Mouse (Mus musculus): ENCODE data around the gene Hhat.

Gene Hhat

DNA sequence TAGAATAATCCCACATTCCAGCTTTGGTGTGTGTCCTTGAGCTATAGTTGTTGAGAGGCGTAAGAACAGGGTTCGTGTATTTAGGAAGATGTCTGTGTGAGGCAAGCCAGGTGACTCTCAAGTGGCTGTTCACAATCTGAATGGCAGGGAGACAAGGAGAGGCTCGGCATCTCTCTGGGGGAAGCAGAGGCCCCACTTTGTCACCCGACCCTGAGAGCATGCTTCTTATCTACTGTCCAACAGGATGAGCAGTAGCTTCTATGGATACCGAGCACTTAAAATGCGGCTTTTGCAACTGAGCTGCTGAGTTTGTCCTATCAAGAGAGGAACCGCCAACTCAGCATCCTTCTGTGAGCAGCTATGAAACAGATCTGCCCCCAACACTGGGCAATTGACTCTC lies 120.4 kb downstream of the Hhat start:
- DNase-seq (ENCODE audit: low spot score), result no peak

DNA sequence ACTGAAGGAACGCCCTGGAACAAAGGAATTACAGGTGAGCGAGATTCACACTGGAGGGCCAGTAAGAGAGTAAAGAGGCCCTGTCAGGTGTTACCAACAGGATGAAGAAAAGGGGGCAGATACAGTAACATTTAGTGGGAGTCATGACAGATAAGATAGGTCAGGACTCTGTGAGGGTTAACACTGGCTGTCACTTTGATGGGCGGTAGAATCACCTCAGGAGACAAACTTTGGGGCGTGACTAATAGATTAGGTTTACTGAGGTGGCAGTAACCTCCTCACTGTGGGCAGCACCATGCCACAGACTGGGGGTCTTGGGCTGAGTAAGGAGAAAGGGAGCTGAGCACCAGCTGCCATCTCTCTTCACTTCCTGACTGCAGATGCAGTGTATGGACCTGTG lies 121.0 kb downstream of the Hhat start:
- DNase-seq (ENCODE audit: low spot score), result no peak

DNA sequence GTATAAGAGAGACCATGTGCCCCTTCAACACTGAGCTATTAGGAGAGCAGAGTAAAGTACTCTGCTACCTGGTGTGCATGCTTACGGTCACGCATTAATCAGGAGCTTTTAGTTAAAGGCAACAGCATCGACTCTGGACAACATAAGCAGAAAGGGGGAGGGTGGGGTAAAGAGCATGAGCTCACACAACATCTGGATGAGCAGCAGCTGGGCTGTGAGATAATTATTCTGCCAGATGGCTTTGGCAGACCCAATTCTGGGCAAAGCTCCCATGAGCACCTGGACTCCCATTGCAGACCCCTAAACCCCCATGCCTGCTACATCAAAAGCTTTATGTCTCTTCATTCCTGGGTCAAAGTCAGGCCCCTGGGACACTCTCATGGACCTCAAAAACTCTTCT lies 121.8 kb downstream of the Hhat start:
- DNase-seq (ENCODE audit: low spot score), result no peak

GRCm38 (mm10) chr1:192647361-192647760 lies 123.7 kb downstream of the Hhat start:
- peak; percentile 64 for DNase-seq (ENCODE audit: low spot score)

- no peak for DNase-seq (ENCODE audit: low spot score)
Measured at GRCm38 (mm10) chr1:192642126-192642525, 128.9 kb downstream of the Hhat start.

- DNase-seq (ENCODE audit: low spot score), result no peak
Measured at GRCm38 (mm10) chr1:192639175-192639574, 131.8 kb downstream of the Hhat start.

- no peak for DNase-seq (ENCODE audit: low spot score)
Measured at GRCm38 (mm10) chr1:192621843-192622242, 149.2 kb downstream of the Hhat start.

DNA sequence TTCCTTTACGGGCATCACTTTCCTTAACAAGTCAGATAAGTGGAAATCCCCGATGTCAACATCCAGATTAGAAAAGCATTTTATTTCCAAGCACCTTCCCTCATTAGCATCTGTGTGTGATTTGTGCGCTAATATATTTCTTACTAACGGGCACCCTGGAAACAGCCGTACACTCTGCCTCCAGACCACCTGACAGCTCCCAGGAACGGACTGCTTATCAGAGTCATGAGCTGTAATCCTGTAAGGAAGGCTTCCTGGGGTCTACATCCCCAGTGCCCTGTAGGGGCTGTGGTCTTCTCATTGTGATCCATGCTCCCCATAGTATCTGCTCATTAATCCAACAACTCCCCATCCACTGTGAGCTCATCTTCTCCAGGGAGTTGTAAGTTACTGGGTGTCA lies 157.8 kb downstream of the Hhat start:
- DNase-seq (ENCODE audit: low spot score), result no peak

GRCm38 (mm10) chr1:192611996-192612739 lies 158.9 kb downstream of the Hhat start:
- DNase-seq (ENCODE audit: low spot score), result no peak

GRCm38 (mm10) chr1:192606876-192607275 lies 164.1 kb downstream of the Hhat start:
- DNase-seq (ENCODE audit: low spot score), result no peak

GRCm38 (mm10) chr1:192604413-192604812 lies 166.6 kb downstream of the Hhat start:
- DNase-seq (ENCODE audit: low spot score), result peak; percentile 25

- DNase-seq (ENCODE audit: low spot score), result peak; percentile 26
Measured at GRCm38 (mm10) chr1:192603556-192603955, 167.5 kb downstream of the Hhat start.

DNA sequence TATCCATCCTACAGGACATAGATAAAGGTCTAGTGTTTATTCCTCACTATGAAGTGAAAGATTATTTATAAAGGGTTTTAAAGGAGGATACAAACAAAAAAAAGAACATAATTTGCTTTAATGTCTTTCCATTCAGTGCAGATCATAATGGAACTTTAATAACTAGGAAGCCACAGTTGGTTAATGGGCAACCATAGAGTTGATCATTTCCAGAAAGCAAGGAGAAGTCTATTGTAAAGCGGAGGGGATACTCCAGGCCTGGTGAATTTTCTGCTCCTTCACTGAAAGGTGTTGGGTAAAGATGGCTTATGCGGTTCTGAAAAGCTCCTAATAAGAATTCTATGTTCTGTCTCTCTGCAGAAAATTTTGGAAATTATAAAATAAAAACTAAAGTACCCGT lies 169.8 kb downstream of the Hhat start:
- DNase-seq (ENCODE audit: low spot score), result no peak

DNA sequence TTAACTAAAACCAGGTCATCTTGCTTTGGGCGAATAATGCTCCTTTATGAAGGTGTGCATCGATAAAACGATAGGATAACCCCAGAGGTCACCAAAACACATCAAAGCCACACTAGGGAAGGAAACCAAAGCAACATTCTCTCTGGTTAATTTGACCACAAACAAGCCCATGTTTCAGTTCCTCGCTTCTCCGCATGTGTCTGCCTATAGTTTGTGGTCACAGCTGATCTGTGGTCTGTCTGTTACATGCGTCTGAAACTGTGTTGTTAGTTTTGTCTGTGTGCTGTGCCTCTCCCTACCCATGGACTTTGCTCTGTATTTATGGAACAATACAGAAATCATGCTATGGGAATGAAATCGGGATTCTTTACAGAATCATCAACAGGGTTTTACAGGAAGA lies 171.3 kb downstream of the Hhat start:
- no peak for DNase-seq (ENCODE audit: low spot score)

- DNase-seq (ENCODE audit: low spot score), result peak; percentile 90
Measured at GRCm38 (mm10) chr1:192598380-192598779, 172.6 kb downstream of the Hhat start.

GRCm38 (mm10) chr1:192595426-192595825 lies 175.6 kb downstream of the Hhat start:
- DNase-seq (ENCODE audit: low spot score), result no peak

GRCm38 (mm10) chr1:192593492-192593891 lies 177.5 kb downstream of the Hhat start:
- no peak for DNase-seq (ENCODE audit: low spot score)

DNA sequence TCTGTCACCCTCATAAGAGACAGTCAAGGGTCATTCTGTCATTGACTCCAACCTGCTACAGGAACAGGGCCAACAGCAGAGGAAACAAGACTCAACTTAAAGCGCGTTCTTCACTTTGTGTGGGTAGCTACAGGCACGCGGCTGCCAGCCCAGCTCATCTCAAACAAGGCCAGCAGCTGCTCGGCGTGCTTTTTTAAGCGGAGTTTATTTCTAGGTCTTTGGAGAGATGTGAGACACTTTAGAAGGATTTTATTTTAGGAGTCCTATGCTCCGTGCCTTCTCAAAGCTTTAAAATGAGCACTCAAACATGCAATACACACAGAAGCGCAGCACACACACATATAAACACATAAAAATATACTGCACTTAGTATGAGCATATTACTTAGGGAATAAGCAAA lies 183.6 kb downstream of the Hhat start:
- DNase-seq (ENCODE audit: low spot score), result no peak

GRCm38 (mm10) chr1:192585289-192585688 lies 185.7 kb downstream of the Hhat start:
- DNase-seq (ENCODE audit: low spot score), result no peak

- DNase-seq (ENCODE audit: low spot score), result no peak
Measured at GRCm38 (mm10) chr1:192582921-192583320, 188.1 kb downstream of the Hhat start.

DNA sequence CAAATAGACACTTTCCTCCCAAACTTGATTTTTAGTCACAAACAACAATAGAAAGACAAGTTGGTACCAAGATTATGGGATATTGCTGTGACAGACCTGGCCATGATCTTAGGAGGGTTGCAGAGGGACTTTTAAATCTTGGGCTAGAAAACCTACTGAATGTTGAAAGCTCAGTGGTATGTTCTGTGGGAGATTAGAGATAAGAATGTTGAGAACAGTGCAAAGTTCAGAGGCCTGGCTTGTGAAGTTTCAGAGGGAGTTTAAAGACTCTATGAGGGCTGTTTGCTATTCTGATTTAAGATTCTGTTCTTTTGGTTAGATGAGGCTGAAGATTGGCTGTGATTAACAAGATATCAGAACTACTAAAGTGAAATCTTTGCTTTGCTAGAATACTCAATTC lies 206.3 kb downstream of the Hhat start:
- DNase-seq (ENCODE audit: low spot score), result no peak

- no peak for DNase-seq (ENCODE audit: low spot score)
Measured at GRCm38 (mm10) chr1:192559341-192559740, 211.7 kb downstream of the Hhat start.

GRCm38 (mm10) chr1:192557978-192558594 lies 212.9 kb downstream of the Hhat start:
- peak; percentile 35 for DNase-seq (ENCODE audit: low spot score)

- no peak for DNase-seq (ENCODE audit: low spot score)
Measured at GRCm38 (mm10) chr1:192555516-192555915, 215.5 kb downstream of the Hhat start.
